Mouse (Mus musculus): ENCODE data around the gene Atn1. TPM values are rescaled to one million over a fixed set of nuclear protein-coding genes. Genes with fewer than 3 reads are reported as not detected.

Gene Atn1
- polyA plus RNA-seq, 1 experiment from 2014 or later: 6.6 TPM

DNA sequence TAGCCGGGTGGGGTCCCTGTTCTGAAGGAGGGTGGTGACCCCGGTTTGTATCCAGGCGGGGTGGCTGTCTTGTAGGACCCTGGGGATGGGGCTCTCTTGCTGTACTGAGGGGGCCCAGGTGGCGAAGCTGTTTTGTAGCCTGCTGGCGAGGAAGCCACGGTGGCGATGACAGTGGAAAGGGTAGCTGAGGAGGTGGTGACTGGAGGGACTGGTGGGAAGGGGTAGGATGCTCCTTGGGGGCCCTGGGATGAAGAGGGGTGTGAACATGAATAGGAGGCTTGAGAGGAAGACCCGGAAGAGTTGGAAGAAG is 10.1 kb downstream of the Atn1 start:
- TF ChIP-seq EP300 (optimal IDR thresholded peaks at IDR 0.05) (no peak), CTCF (IDR thresholded peaks at IDR 0.05; ENCODE audit: low read depth) (no peak)

DNA sequence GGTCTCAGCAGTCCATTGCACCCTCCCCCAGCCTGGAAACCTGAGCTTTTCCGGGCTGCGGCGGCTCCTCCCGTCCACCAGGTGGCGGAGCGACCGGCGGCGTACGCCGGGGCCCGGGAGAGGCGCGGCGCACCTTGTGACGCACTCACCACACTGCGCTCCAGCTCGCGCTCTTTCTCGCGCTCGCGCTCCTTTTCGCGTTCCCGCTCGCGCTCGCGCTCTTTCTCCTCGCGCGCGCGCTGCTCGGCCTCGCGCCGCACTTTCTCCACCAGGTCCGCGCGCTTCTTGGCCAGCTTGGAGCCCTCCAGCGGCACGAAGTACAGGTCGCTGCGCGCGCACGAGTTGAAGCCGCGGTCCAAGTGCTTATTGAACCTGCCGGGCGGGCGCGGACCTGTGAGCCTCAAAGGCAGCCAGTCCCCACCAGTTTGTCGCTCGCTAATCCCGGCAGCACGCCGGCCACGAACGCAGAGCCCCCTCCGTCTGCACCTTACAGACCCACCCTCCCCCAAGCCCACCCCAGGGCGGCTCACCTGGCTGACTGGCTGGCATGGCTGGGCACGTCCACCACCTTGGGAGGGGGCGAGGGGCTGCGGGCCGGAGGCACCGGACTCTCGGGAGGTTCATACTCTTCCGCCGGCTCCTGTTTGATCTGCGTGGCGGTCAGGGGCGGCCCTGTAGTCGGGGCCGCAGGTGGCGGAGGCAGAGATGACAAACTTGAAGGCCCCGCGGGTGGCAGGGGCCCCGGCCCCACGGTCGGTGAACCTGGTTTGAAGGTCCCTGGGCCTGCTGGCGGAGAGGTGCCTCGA is 10.6 kb downstream of the Atn1 start:
- H3K27me3 ChIP-seq (ENCODE audit: control insufficient read depth, insufficient read depth, low read length): no peaks in the 10 kb centered on the region
- peak overlapping the region; percentile 100 for H3K4me2 ChIP-seq (replicated peaks; ENCODE audit: low read depth)
- ATAC-seq (ENCODE audit: low FRiP score, low TSS enrichment) (peak; percentile 85), DNase-seq (ENCODE audit: low spot score) (peak; percentile 97)
- H3K4me1 ChIP-seq (replicated peaks; ENCODE audit: control insufficient read depth, insufficient read depth): no peaks in the 10 kb centered on the region; the same call in 1 of the 2 replicates
- TF ChIP-seq EP300 (optimal IDR thresholded peaks at IDR 0.05) (peak; percentile 80), CTCF (IDR thresholded peaks at IDR 0.05; ENCODE audit: low read depth) (peak; percentile 91)
- WGBS: 2% methylated on average over 75 of the region's 85 CpGs
- H3K36me3 ChIP-seq (ENCODE audit: control insufficient read depth, insufficient read depth, low read length): peaks cover 23% of the 10 kb centered on the region
- peak overlapping the region; percentile 59 for H3K4me3 ChIP-seq (ENCODE audit: low read depth, low read length)
- peak overlapping the region; percentile 90 for H3K9ac ChIP-seq (ENCODE audit: low read length)
- H3K27ac ChIP-seq (replicated peaks): peak overlapping the region; percentile 91
- H3K9me3 ChIP-seq (ENCODE audit: control insufficient read depth, low read length): no peaks in the 10 kb centered on the region

More for the DNA sequence above, 10.1 kb downstream of the Atn1 start:
- Histone ChIP-seq H3K27me3 (ENCODE audit: control insufficient read depth, insufficient read depth, low read length) (no peaks in the 10 kb centered on the region), H3K4me3 (ENCODE audit: low read depth, low read length) (peak overlapping the region; percentile 59), H3K4me1 (replicated peaks; ENCODE audit: control insufficient read depth, insufficient read depth) (no peaks in the 10 kb centered on the region; the same call in 1 of the 2 replicates), H3K27ac (replicated peaks) (peak overlapping the region; percentile 91), H3K4me2 (replicated peaks; ENCODE audit: low read depth) (peak overlapping the region; percentile 100), H3K9me3 (ENCODE audit: control insufficient read depth, low read length) (no peaks in the 10 kb centered on the region), H3K9ac (ENCODE audit: low read length) (peak overlapping the region; percentile 90), H3K36me3 (ENCODE audit: control insufficient read depth, insufficient read depth, low read length) (peaks cover 23% of the 10 kb centered on the region)
- ATAC-seq (ENCODE audit: low FRiP score, low TSS enrichment) (no peak), DNase-seq (ENCODE audit: low spot score) (no peak)
- WGBS: 26% methylated on average over 8 of the region's 8 CpGs

DNA sequence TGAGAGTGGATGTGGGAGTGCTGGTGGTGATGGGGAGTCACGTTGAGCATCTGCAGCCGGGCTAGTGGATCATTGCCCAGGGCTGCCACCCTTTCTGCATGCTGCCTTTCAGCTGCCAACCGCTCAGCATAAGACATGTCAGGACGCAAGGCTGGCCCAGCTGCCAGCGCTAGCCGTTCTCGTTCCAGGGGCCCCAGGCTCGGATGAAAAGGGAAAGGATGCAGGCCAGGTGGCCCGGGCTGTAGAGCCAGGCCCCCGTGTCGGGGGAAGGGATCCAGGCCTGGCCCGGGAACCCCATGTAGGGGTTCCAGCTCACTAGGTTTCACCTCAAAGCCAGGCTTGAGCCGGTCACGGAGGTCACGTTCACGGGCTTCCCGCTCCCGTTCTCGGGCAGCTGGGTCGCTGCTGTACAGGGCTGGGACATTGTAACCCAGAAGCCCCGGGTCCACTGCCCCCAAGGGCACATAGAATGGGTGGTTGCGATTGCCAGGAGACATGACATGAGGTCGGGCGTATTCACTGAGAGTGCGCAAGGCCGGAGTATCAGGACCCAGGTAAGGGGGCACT is 11.5 kb downstream of the Atn1 start:
- Histone ChIP-seq H3K9ac (ENCODE audit: low read length) (peak overlapping the region; percentile 48), H3K4me2 (replicated peaks; ENCODE audit: low read depth) (peak overlapping the region; percentile 100), H3K4me1 (replicated peaks; ENCODE audit: control insufficient read depth, insufficient read depth) (peaks cover 2% of the 10 kb centered on the region; the same call in 1 of the 2 replicates), H3K4me3 (ENCODE audit: low read depth, low read length) (peak overlapping the region; percentile 59; the same call in 1 of the 2 replicates), H3K27ac (replicated peaks) (peak overlapping the region; percentile 49), H3K9me3 (ENCODE audit: control insufficient read depth, low read length) (no peaks in the 10 kb centered on the region), H3K27me3 (ENCODE audit: control insufficient read depth, insufficient read depth, low read length) (no peaks in the 10 kb centered on the region), H3K36me3 (ENCODE audit: control insufficient read depth, insufficient read depth, low read length) (peaks cover 22% of the 10 kb centered on the region)
- TF ChIP-seq CTCF (IDR thresholded peaks at IDR 0.05; ENCODE audit: low read depth) (no peak), EP300 (optimal IDR thresholded peaks at IDR 0.05) (no peak)
- DNase-seq (ENCODE audit: low spot score) (no peak), ATAC-seq (ENCODE audit: low FRiP score, low TSS enrichment) (peak; percentile 0; the same call in 1 of the 2 replicates)
- 70% methylated on average over 26 of the region's 26 CpGs for WGBS

DNA sequence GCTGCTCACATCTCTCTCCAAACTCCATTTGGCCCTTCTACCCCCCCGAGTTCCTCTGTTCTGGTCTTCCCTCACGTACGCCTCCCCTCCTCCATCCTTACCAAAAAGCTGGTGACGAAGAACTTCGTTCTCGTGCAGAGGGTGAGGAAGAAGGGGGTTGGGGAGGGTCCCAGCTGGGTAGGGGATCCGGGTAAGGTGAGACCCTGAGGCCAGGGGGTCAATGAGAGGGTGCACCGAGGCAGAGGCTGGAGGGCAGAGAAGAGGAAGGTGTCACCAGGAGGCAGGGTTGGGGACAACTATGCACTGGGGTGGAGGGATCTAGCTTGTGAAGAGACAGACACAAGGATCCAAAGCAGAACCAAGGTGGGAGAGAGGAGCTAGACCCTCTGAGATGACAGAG is 12.7 kb downstream of the Atn1 start:
- H3K4me3 ChIP-seq (ENCODE audit: low read depth, low read length): no peak overlapping the region
- ATAC-seq (ENCODE audit: low FRiP score, low TSS enrichment) (no peak), DNase-seq (ENCODE audit: low spot score) (no peak)
- no peaks in the 10 kb centered on the region for H3K9me3 ChIP-seq (ENCODE audit: control insufficient read depth, low read length)
- no peak for TF ChIP-seq CTCF (IDR thresholded peaks at IDR 0.05; ENCODE audit: low read depth)
- no peak for TF ChIP-seq EP300 (optimal IDR thresholded peaks at IDR 0.05)
- H3K27ac ChIP-seq (replicated peaks): no peak overlapping the region
- H3K9ac ChIP-seq (ENCODE audit: low read length): 0 out of 2 replicates have a peak overlapping the region, but pooled peaks have one; percentile 23
- H3K4me1 ChIP-seq (replicated peaks; ENCODE audit: control insufficient read depth, insufficient read depth): peaks cover 3% of the 10 kb centered on the region; the same call in 1 of the 2 replicates
- H3K36me3 ChIP-seq (ENCODE audit: control insufficient read depth, insufficient read depth, low read length): peaks cover 15% of the 10 kb centered on the region
- H3K4me2 ChIP-seq (replicated peaks; ENCODE audit: low read depth): no peak overlapping the region
- no peaks in the 10 kb centered on the region for H3K27me3 ChIP-seq (ENCODE audit: control insufficient read depth, insufficient read depth, low read length)
- 91% methylated on average over 8 of the region's 8 CpGs for WGBS

DNA sequence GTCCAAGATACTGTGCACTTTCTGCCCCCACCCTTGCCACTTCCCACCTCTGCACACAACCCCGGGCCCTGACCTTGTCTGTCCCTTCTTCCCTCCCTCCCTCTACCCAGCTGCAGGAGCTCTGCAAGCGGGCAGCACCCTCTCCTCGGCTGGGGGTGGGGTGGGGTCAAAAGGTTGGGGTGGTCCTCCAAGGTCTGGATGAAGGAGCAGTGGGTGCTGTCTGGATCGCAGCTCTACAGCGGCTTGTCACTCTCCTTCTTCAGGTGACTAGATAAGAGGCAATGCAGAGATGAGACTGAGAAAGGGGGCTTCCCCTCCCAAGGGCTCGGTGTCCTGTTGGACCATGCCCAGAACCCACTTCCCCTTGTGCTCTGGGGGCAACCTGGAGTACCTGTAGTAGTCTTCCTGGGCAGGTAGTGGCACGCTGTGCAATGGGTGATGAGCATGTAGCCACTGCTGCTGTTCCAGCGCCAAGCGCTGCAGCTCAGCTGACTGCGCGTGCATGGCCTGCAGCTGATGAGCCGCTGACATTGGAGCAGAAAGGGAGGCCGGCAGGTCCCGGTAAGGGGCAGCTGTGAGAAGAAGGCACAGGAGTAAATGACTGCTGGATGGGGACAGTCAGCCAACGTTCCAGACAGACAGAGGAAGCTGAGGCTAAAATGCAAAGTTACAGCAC is 13.3 kb downstream of the Atn1 start:
- WGBS: 91% methylated on average over 15 of the region's 15 CpGs
- ATAC-seq (ENCODE audit: low FRiP score, low TSS enrichment): no peak

More for the DNA sequence above, 13.3 kb downstream of the Atn1 start:
- H3K4me1 ChIP-seq (replicated peaks; ENCODE audit: control insufficient read depth, insufficient read depth): peaks cover 3% of the 10 kb centered on the region; the same call in 1 of the 2 replicates
- H3K27ac ChIP-seq (replicated peaks): no peak overlapping the region
- no peaks in the 10 kb centered on the region for H3K9me3 ChIP-seq (ENCODE audit: control insufficient read depth, low read length)
- peaks cover 15% of the 10 kb centered on the region for H3K36me3 ChIP-seq (ENCODE audit: control insufficient read depth, insufficient read depth, low read length)
- H3K27me3 ChIP-seq (ENCODE audit: control insufficient read depth, insufficient read depth, low read length): no peaks in the 10 kb centered on the region
- no peak overlapping the region for H3K4me3 ChIP-seq (ENCODE audit: low read depth, low read length)
- no peak for DNase-seq (ENCODE audit: low spot score)
- TF ChIP-seq CTCF (IDR thresholded peaks at IDR 0.05; ENCODE audit: low read depth): no peak
- no peak for TF ChIP-seq EP300 (optimal IDR thresholded peaks at IDR 0.05)
- no peak overlapping the region for H3K4me2 ChIP-seq (replicated peaks; ENCODE audit: low read depth)
- H3K9ac ChIP-seq (ENCODE audit: low read length): no peak overlapping the region

Data from stomach, postnatal 0 days (tissue).